ENCODE assay signal across 22 mouse cellular contexts in the genomic region with DNA sequence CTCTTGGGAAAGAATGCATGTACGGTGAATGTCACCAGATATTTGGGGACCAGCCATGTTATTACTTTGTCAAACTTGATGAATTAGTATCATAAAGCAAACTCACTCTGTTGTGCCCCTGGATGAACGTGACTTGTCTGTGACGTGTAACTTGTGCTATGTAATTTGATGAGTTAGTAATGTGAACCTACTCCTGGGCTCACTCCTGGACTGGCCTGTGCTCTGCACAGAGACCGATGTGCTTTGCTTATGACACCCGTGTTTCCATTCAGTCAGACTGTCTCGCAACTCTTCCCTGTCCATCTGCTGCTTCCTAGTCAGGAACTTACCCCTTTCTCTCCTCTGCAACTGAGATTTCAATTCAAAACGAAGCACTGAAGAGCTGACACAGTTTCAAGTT. TPM values are rescaled to one million over a fixed set of nuclear protein-coding genes. Genes with fewer than 3 reads are reported as not detected.
DNase-seq lines count a peak whose midpoint lies in the region; ATAC-seq and TF ChIP-seq lines count a peak whose summit lies in the region.
"Had no signal": no experiment of that assay in that cellular context is flagged by ENCODE, and none has a peak within 500 bp of the region (broad histone marks: within the 10 kb centered on the region; RNA-seq: fewer than 3 reads in every experiment).

No protein-coding gene starts in this region.

- peak; percentile 13; the same call in 1 of the 2 replicates for ATAC-seq in embryonic facial prominence, embryonic 14.5 days (ENCODE audit: low read depth)
- no peak for ATAC-seq in heart, embryonic 15.5 days (replicated peaks; ENCODE audit: insufficient number of reproducible peaks, insufficient read depth, low FRiP score, low read depth)
- peak; percentile 32; the same call in 1 of the 2 replicates for ATAC-seq in lung, embryonic 14.5 days (ENCODE audit: insufficient read depth)
- ATAC-seq: forebrain, embryonic 13.5 days; intestine, postnatal 0 days had no signal

- no peak overlapping the region for H3K9ac ChIP-seq in embryonic facial prominence, embryonic 14.5 days (ENCODE audit: low read depth, low read length)
- no peak overlapping the region for H3K9ac ChIP-seq in heart, embryonic 15.5 days
- no peak overlapping the region for H3K9ac ChIP-seq in lung, embryonic 14.5 days
- H3K9ac ChIP-seq: forebrain, embryonic 13.5 days; hindbrain, embryonic 15.5 days; stomach, embryonic 15.5 days had no signal

- no peaks in the 10 kb centered on the region for H3K27me3 ChIP-seq in embryonic facial prominence, embryonic 14.5 days (replicated peaks; ENCODE audit: control insufficient read depth, insufficient read depth, low read length)
- no peaks in the 10 kb centered on the region for H3K27me3 ChIP-seq in embryonic facial prominence, embryonic 10.5 days (replicated peaks; ENCODE audit: low read depth, poor library complexity, severe bottlenecking)
- no peaks in the 10 kb centered on the region for H3K27me3 ChIP-seq in heart, embryonic 15.5 days
- no peaks in the 10 kb centered on the region for H3K27me3 ChIP-seq in lung, embryonic 14.5 days (ENCODE audit: insufficient read depth, low read length)
- H3K27me3 ChIP-seq: forebrain, embryonic 13.5 days; hindbrain, embryonic 15.5 days; stomach, embryonic 15.5 days had no signal

- no peak overlapping the region for H3K4me3 ChIP-seq in embryonic facial prominence, embryonic 14.5 days (ENCODE audit: low read depth, low read length)
- no peak overlapping the region for H3K4me3 ChIP-seq in embryonic facial prominence, embryonic 10.5 days
- H3K4me3 ChIP-seq in heart, embryonic 15.5 days, result no peak overlapping the region
- no peak overlapping the region for H3K4me3 ChIP-seq in lung, embryonic 14.5 days (ENCODE audit: low read depth, low read length)
- no peak overlapping the region for H3K4me3 ChIP-seq in lung, adult 2 months (replicated peaks; ENCODE audit: extremely low read depth, low read depth, low read length)
- H3K4me3 ChIP-seq: erythroblast, embryonic 14.5 days; forebrain, embryonic 13.5 days; hindbrain, embryonic 15.5 days; layer of hippocampus, adult 2 months; midbrain, embryonic 10.5 days; stomach, embryonic 15.5 days had no signal

- H3K4me2 ChIP-seq in embryonic facial prominence, embryonic 14.5 days (ENCODE audit: low read depth, low read length), result no peak overlapping the region
- H3K4me2 ChIP-seq in heart, embryonic 15.5 days, result no peak overlapping the region
- no peak overlapping the region for H3K4me2 ChIP-seq in lung, embryonic 14.5 days
- H3K4me2 ChIP-seq: forebrain, embryonic 13.5 days; hindbrain, embryonic 15.5 days; stomach, embryonic 15.5 days had no signal

- DNase-seq in embryonic facial prominence, embryonic 14.5 days (ENCODE audit: low spot score), result no peak
- no peak for DNase-seq in embryonic facial prominence, embryonic 10.5 days (ENCODE audit: low spot score)
- no peak for DNase-seq in heart, postnatal 14 days
- DNase-seq in lung, embryonic 14.5 days, result no peak
- DNase-seq in lung, adult 2 months, result no peak
- DNase-seq in brain, embryonic 14.5 days (ENCODE audit: low read depth), result peak; percentile 20
- no peak for DNase-seq in urinary bladder, adult 2 months (ENCODE audit: low spot score)
- DNase-seq: adrenal gland, adult 2 months; cerebellum, adult 8-10 months; layer of hippocampus, postnatal 36 days; right cerebral cortex, postnatal 14 days; thymus, postnatal 14 days had no signal

- no peak overlapping the region; the same call in 1 of the 2 replicates for H3K27ac ChIP-seq in embryonic facial prominence, embryonic 14.5 days (replicated peaks; ENCODE audit: low read depth, low read length)
- H3K27ac ChIP-seq in embryonic facial prominence, embryonic 10.5 days (replicated peaks), result no peak overlapping the region
- peak overlapping the region; percentile 84 for H3K27ac ChIP-seq in heart, embryonic 15.5 days
- peak overlapping the region; percentile 74; the same call in 1 of the 2 replicates for H3K27ac ChIP-seq in lung, embryonic 14.5 days (ENCODE audit: low read depth)
- H3K27ac ChIP-seq: forebrain, embryonic 13.5 days; hindbrain, embryonic 15.5 days; layer of hippocampus, adult 2 months; macrophage; midbrain, embryonic 10.5 days had no signal

- no peak for TF ChIP-seq POLR2A in lung, adult 2 months (IDR thresholded peaks at IDR 0.05; ENCODE audit: borderline replicate concordance, extremely low read depth, low read depth, low read length)
- no peak for TF ChIP-seq POLR2A in brain, embryonic 14.5 days (IDR thresholded peaks at IDR 0.05; ENCODE audit: borderline replicate concordance, extremely low read depth, insufficient read depth, insufficient read length, poor library complexity, severe bottlenecking)

- 57% methylated on average over 7 of the region's 7 CpGs for WGBS in embryonic facial prominence, embryonic 14.5 days
- 83% methylated on average over 7 of the region's 7 CpGs for WGBS in embryonic facial prominence, embryonic 10.5 days
- WGBS in heart, embryonic 15.5 days, result 70% methylated on average over 7 of the region's 7 CpGs
- 62% methylated on average over 7 of the region's 7 CpGs for WGBS in lung, embryonic 14.5 days
- 41% methylated on average over 7 of the region's 7 CpGs for WGBS in lung, adult 2 months

- H3K36me3 ChIP-seq in embryonic facial prominence, embryonic 14.5 days (ENCODE audit: control insufficient read depth, insufficient read depth, low read length), result no peaks in the 10 kb centered on the region
- H3K36me3 ChIP-seq in embryonic facial prominence, embryonic 10.5 days (replicated peaks), result no peaks in the 10 kb centered on the region
- no peaks in the 10 kb centered on the region for H3K36me3 ChIP-seq in heart, embryonic 15.5 days
- no peaks in the 10 kb centered on the region for H3K36me3 ChIP-seq in lung, embryonic 14.5 days (ENCODE audit: insufficient read depth)
- H3K36me3 ChIP-seq: hindbrain, embryonic 15.5 days; midbrain, embryonic 10.5 days; stomach, embryonic 15.5 days had no signal

- 0 out of 2 replicates have a peak, but pooled peaks cover 5% of the 10 kb centered on the region for H3K4me1 ChIP-seq in embryonic facial prominence, embryonic 14.5 days (ENCODE audit: control insufficient read depth, insufficient read depth, low read length)
- 0 out of 2 replicates have a peak, but pooled peaks cover 2% of the 10 kb centered on the region for H3K4me1 ChIP-seq in embryonic facial prominence, embryonic 10.5 days
- H3K4me1 ChIP-seq in heart, embryonic 15.5 days (replicated peaks), result peaks cover 23% of the 10 kb centered on the region
- H3K4me1 ChIP-seq in lung, embryonic 14.5 days (ENCODE audit: insufficient read depth), result 0 out of 2 replicates have a peak, but pooled peaks cover 3% of the 10 kb centered on the region
- peaks cover 14% of the 10 kb centered on the region for H3K4me1 ChIP-seq in lung, adult 2 months (ENCODE audit: control insufficient read depth, insufficient read depth, low read length)
- H3K4me1 ChIP-seq: hindbrain, embryonic 15.5 days; midbrain, embryonic 10.5 days; stomach, embryonic 15.5 days had no signal

- H3K9me3 ChIP-seq in embryonic facial prominence, embryonic 14.5 days (ENCODE audit: control insufficient read depth, low read length), result no peaks in the 10 kb centered on the region
- no peaks in the 10 kb centered on the region for H3K9me3 ChIP-seq in embryonic facial prominence, embryonic 10.5 days
- no peaks in the 10 kb centered on the region for H3K9me3 ChIP-seq in heart, embryonic 15.5 days (replicated peaks)
- H3K9me3 ChIP-seq in lung, embryonic 14.5 days (ENCODE audit: low read depth, low read length), result no peaks in the 10 kb centered on the region
- H3K9me3 ChIP-seq: forebrain, embryonic 13.5 days; hindbrain, embryonic 15.5 days; midbrain, embryonic 10.5 days; stomach, embryonic 15.5 days had no signal

- intact Hi-C loops in heart, postnatal 14 days (cut with DNase I), result no loop called here

- TF ChIP-seq CTCF in lung, embryonic 14.5 days (IDR thresholded peaks at IDR 0.05; ENCODE audit: low read depth), result no peak
- TF ChIP-seq CTCF in lung, adult 2 months (IDR thresholded peaks at IDR 0.05; ENCODE audit: insufficient read depth, low read length), result no peak
- no peak for TF ChIP-seq CTCF in brain, embryonic 14.5 days (IDR thresholded peaks at IDR 0.05; ENCODE audit: borderline replicate concordance, extremely low read depth, insufficient read depth, insufficient read length)

RNA-seq across cellular contexts. Expression of a gene that starts 15.4 kb away (rescaled TPM):
- polyA plus RNA-seq in embryonic facial prominence, embryonic 14.5 days (2014; fragmentation: Nextera tagmentation; extraction: Ambion mirVana), result 10.1 and 13.6 TPM in 2 replicates
- 3.4 and 3.6 TPM in 2 replicates for polyA plus RNA-seq in embryonic facial prominence, embryonic 10.5 days (2016; fragmentation: Nextera tagmentation; extraction: Ambion mirVana)
- 35.4 and 35.5 TPM in 2 replicates for polyA plus RNA-seq in heart, embryonic 15.5 days (2015; fragmentation: Nextera tagmentation; extraction: Ambion mirVana)
- total RNA-seq in heart, postnatal 14 days (2021), result 100 to 1,000 TPM; 104 TPM
- polyA plus RNA-seq in lung, embryonic 14.5 days (2014; fragmentation: Nextera tagmentation; extraction: Ambion mirVana), result 13.0 and 14.1 TPM in 2 replicates
- polyA plus RNA-seq in lung, adult 2 months (2012; rRNA removed), result 32.1 and 36.6 TPM in 2 replicates
- 3.2 and 4.1 TPM in 2 replicates for polyA plus RNA-seq in brain, embryonic 14.5 days (2012; rRNA removed)
- polyA plus RNA-seq in urinary bladder, adult 2 months (2012; rRNA removed), result 142 and 145 TPM in 2 replicates
- total RNA-seq: neutrophil, adult 5-6 weeks had no signal
- polyA plus RNA-seq: erythroblast, embryonic 14.5 days had no signal

Comparison
In these comparisons a context has a peak if more than half of its experiments do, and no peak if none do; other contexts are left out.
1. H3K27ac ChIP-seq: peak in heart, embryonic 15.5 days (single experiment) and lung, embryonic 14.5 days (single experiment); none in embryonic facial prominence, embryonic 14.5 days (single experiment) and embryonic facial prominence, embryonic 10.5 days (single experiment).